Mouse (Mus musculus): ENCODE measurements around the gene Cfap44.

The Cfap44 gene

GRCm38 (mm10) chr16:44494441-44495108 is 100.0 kb downstream of the Cfap44 start:
- DNase-seq (ENCODE audit: low spot score) = no peak

GRCm38 (mm10) chr16:44496971-44497464 is 102.4 kb downstream of the Cfap44 start:
- DNase-seq (ENCODE audit: low spot score) = no peak

- no peak for DNase-seq (ENCODE audit: low spot score)
Measured at GRCm38 (mm10) chr16:44498447-44498846, 103.9 kb downstream of the Cfap44 start.

GRCm38 (mm10) chr16:44501783-44502182 is 107.2 kb downstream of the Cfap44 start:
- no peak for DNase-seq (ENCODE audit: low spot score)

- no peak for DNase-seq (ENCODE audit: low spot score)
Measured at GRCm38 (mm10) chr16:44502325-44502724, 107.7 kb downstream of the Cfap44 start.

GRCm38 (mm10) chr16:44502895-44503575 is 108.4 kb downstream of the Cfap44 start:
- no peak for DNase-seq (ENCODE audit: low spot score)

GRCm38 (mm10) chr16:44505243-44505642 is 110.6 kb downstream of the Cfap44 start:
- no peak for DNase-seq (ENCODE audit: low spot score)

GRCm38 (mm10) chr16:44507027-44507929 is 112.7 kb downstream of the Cfap44 start:
- no peak for DNase-seq (ENCODE audit: low spot score)

GRCm38 (mm10) chr16:44508025-44508424 is 113.4 kb downstream of the Cfap44 start:
- DNase-seq (ENCODE audit: low spot score) = no peak

GRCm38 (mm10) chr16:44508772-44509171 is 114.2 kb downstream of the Cfap44 start:
- no peak for DNase-seq (ENCODE audit: low spot score)

- DNase-seq (ENCODE audit: low spot score) = no peak
Measured at GRCm38 (mm10) chr16:44509458-44510344, 115.1 kb downstream of the Cfap44 start.

- no peak for DNase-seq (ENCODE audit: low spot score)
Measured at GRCm38 (mm10) chr16:44510521-44511213, 116.1 kb downstream of the Cfap44 start.

- no peak for DNase-seq (ENCODE audit: low spot score)
Measured at GRCm38 (mm10) chr16:44516498-44516897, 121.9 kb downstream of the Cfap44 start.

- DNase-seq (ENCODE audit: low spot score) = no peak
Measured at GRCm38 (mm10) chr16:44523595-44523994, 129.0 kb downstream of the Cfap44 start.

GRCm38 (mm10) chr16:44526044-44526443 is 131.4 kb downstream of the Cfap44 start:
- DNase-seq (ENCODE audit: low spot score) = no peak

GRCm38 (mm10) chr16:44526689-44527088 is 132.1 kb downstream of the Cfap44 start:
- no peak for DNase-seq (ENCODE audit: low spot score)

GRCm38 (mm10) chr16:44527218-44527905 is 132.8 kb downstream of the Cfap44 start:
- DNase-seq (ENCODE audit: low spot score) = no peak

- no peak for DNase-seq (ENCODE audit: low spot score)
Measured at GRCm38 (mm10) chr16:44528955-44529354, 134.4 kb downstream of the Cfap44 start.

GRCm38 (mm10) chr16:44529691-44530090 is 135.1 kb downstream of the Cfap44 start:
- DNase-seq (ENCODE audit: low spot score) = no peak

- no peak for DNase-seq (ENCODE audit: low spot score)
Measured at GRCm38 (mm10) chr16:44530191-44530590, 135.6 kb downstream of the Cfap44 start.

All from ovary, postnatal 10 days (tissue).